Mouse (Mus musculus): ENCODE measurements around the gene Ttyh2. TPM values are rescaled to one million over a fixed set of nuclear protein-coding genes. Genes with fewer than 3 reads are reported as not detected.
A peak's percentile ranks its signal among the peaks of the same experiment; 100 is the strongest.
"Not testable (repeated sequence)": the region's sequence is repeated elsewhere in the genome, so short reads cannot be mapped to it uniquely, and the experiment has no call there.

Gene Ttyh2
- polyA plus RNA-seq, 1 experiment from 2014 or later, result 11.4 TPM

GRCm38 (mm10) chr11:114673719-114674050 lies 1.5 kb upstream of the Ttyh2 start:
- no peaks in the 10 kb centered on the region for H3K9me3 ChIP-seq (replicated peaks; ENCODE audit: control insufficient read depth, low read length)
- no peak overlapping the region for H3K9ac ChIP-seq (ENCODE audit: low read length)
- H3K27ac ChIP-seq (ENCODE audit: low read length), result no peak overlapping the region
- ATAC-seq (replicated peaks; ENCODE audit: extremely low read depth, insufficient read depth, low FRiP score), result no peak
- peaks cover 26% of the 10 kb centered on the region for H3K36me3 ChIP-seq (ENCODE audit: control insufficient read depth, insufficient read depth)
- no peak overlapping the region for H3K4me2 ChIP-seq (ENCODE audit: low read depth, low read length)
- no peaks in the 10 kb centered on the region for H3K27me3 ChIP-seq (ENCODE audit: control insufficient read depth, insufficient read depth, low read length)
- WGBS, result 86% methylated on average over 2 of the region's 2 CpGs
- peaks cover 34% of the 10 kb centered on the region for H3K4me1 ChIP-seq (ENCODE audit: control insufficient read depth, insufficient read depth, low read length)
- H3K4me3 ChIP-seq (ENCODE audit: low read length), result no peak overlapping the region

DNA sequence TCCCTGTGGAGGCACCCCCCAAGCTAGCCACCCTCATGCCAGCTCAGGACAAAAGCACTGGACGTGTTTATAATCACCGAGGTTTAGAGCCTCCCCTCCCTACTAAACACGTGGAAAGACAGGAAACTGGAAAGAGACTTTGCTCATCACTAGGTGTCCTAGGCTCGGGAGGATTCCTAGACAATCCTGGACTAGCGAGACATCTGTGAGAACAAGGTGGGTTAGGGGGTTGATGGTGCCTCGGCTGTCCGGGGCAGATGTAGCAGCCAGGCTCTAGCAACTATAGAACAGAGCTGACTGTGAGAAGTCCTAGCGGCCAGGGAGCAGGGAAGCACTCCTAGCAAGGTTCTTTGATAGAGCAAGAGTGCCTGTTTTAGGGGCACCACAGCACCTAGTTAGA lies 1.1 kb upstream of the Ttyh2 start:
- H3K9me3 ChIP-seq (replicated peaks; ENCODE audit: control insufficient read depth, low read length), result no peaks in the 10 kb centered on the region
- H3K4me3 ChIP-seq (ENCODE audit: low read length), result no peak overlapping the region
- H3K36me3 ChIP-seq (ENCODE audit: control insufficient read depth, insufficient read depth), result peaks cover 26% of the 10 kb centered on the region
- no peak overlapping the region for H3K9ac ChIP-seq (ENCODE audit: low read length)
- peaks cover 35% of the 10 kb centered on the region for H3K4me1 ChIP-seq (ENCODE audit: control insufficient read depth, insufficient read depth, low read length)
- H3K27me3 ChIP-seq (ENCODE audit: control insufficient read depth, insufficient read depth, low read length), result no peaks in the 10 kb centered on the region
- H3K4me2 ChIP-seq (ENCODE audit: low read depth, low read length), result no peak overlapping the region
- no peak for ATAC-seq (replicated peaks; ENCODE audit: extremely low read depth, insufficient read depth, low FRiP score)
- 55% methylated on average over 8 of the region's 8 CpGs for WGBS
- H3K27ac ChIP-seq (ENCODE audit: low read length), result no peak overlapping the region

DNA sequence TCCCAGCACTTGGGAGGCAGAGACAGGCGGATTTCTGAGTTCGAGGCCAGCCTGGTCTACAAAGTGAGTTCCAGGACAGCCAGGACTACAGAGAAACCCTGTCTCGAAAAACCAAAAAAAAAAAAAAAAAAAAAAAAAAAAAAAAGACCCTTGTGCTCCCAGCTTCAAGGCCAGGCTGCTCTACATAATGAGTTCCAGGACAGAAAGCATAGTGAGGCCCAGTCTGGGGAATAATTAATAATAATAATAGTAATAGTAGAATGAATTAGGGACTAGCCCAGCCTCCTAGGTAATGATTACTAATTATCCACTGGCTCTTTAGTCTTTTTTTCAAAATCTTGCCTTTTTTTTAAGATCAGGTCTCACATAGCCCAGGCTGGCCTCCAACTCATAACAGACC lies 435 bp upstream of the Ttyh2 start:
- H3K9me3 ChIP-seq (replicated peaks; ENCODE audit: control insufficient read depth, low read length); H3K9ac ChIP-seq (ENCODE audit: low read length); H3K27ac ChIP-seq (ENCODE audit: low read length); ATAC-seq (replicated peaks; ENCODE audit: extremely low read depth, insufficient read depth, low FRiP score); H3K27me3 ChIP-seq (ENCODE audit: control insufficient read depth, insufficient read depth, low read length): not testable (repeated sequence)
- Histone ChIP-seq H3K4me2 (ENCODE audit: low read depth, low read length) (peak overlapping the region; percentile 99), H3K4me1 (ENCODE audit: control insufficient read depth, insufficient read depth, low read length) (peaks cover 38% of the 10 kb centered on the region), H3K36me3 (ENCODE audit: control insufficient read depth, insufficient read depth) (peaks cover 26% of the 10 kb centered on the region), H3K4me3 (ENCODE audit: low read length) (peak overlapping the region; percentile 71)
- WGBS, result 80% methylated on average over 2 of the region's 3 CpGs

- peak overlapping the region; percentile 71 for H3K4me3 ChIP-seq (ENCODE audit: low read length)
- H3K27me3 ChIP-seq (ENCODE audit: control insufficient read depth, insufficient read depth, low read length), result no peaks in the 10 kb centered on the region
- H3K9ac ChIP-seq (ENCODE audit: low read length), result peak overlapping the region; percentile 82
- H3K36me3 ChIP-seq (ENCODE audit: control insufficient read depth, insufficient read depth), result peaks cover 24% of the 10 kb centered on the region
- H3K4me1 ChIP-seq (ENCODE audit: control insufficient read depth, insufficient read depth, low read length), result peaks cover 29% of the 10 kb centered on the region
- no peak; the same call in 1 of the 2 replicates for ATAC-seq (replicated peaks; ENCODE audit: extremely low read depth, insufficient read depth, low FRiP score)
- H3K4me2 ChIP-seq (ENCODE audit: low read depth, low read length), result peak overlapping the region; percentile 99
- 1% methylated on average over 27 of the region's 27 CpGs for WGBS
- peak overlapping the region; percentile 55 for H3K27ac ChIP-seq (ENCODE audit: low read length)
- H3K9me3 ChIP-seq (replicated peaks; ENCODE audit: control insufficient read depth, low read length), result no peaks in the 10 kb centered on the region
Measured at GRCm38 (mm10) chr11:114675826-114676401, 683 bp downstream of the Ttyh2 start.

- Histone ChIP-seq H3K9me3 (replicated peaks; ENCODE audit: control insufficient read depth, low read length) (no peaks in the 10 kb centered on the region), H3K27ac (ENCODE audit: low read length) (no peak overlapping the region), H3K36me3 (ENCODE audit: control insufficient read depth, insufficient read depth) (peaks cover 20% of the 10 kb centered on the region), H3K4me1 (ENCODE audit: control insufficient read depth, insufficient read depth, low read length) (peaks cover 28% of the 10 kb centered on the region), H3K4me2 (ENCODE audit: low read depth, low read length) (peak overlapping the region; percentile 99), H3K4me3 (ENCODE audit: low read length) (peak overlapping the region; percentile 71), H3K9ac (ENCODE audit: low read length) (peak overlapping the region; percentile 82), H3K27me3 (ENCODE audit: control insufficient read depth, insufficient read depth, low read length) (no peaks in the 10 kb centered on the region)
- no peak for ATAC-seq (replicated peaks; ENCODE audit: extremely low read depth, insufficient read depth, low FRiP score)
- 10% methylated on average over 14 of the region's 14 CpGs for WGBS
Measured at GRCm38 (mm10) chr11:114676431-114676830, 1.2 kb downstream of the Ttyh2 start.

DNA sequence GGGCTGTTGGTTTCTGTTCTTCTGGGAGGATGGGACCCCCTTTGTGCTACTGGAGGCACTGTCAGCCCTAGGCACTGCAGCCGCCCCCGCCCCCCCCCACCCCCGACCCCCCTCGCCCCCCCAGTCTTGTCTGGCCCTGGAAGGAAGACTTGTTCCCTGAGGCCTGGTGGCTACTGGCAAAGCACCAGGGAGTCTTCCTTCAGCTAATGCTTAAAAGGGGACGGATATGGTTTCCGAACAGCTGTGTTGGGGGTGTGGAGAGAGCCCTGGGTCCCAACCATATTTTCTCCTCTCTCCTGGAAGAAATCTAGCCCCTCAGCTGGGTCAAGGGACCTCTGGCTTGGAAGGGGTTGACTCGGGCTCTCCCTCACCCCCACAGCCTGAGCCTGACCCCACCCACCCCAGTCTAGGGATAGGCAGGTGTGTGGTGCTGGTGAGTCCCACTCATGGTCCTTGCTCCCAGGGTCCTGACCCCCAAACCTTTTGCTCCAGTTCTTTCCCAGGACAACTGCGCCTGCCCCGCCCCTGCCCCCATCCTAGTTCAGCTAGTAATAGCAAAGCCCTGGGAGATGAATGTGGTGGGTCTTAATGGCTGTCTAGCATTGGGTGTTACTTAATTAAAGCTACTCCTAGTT lies 1.8 kb downstream of the Ttyh2 start:
- ATAC-seq (replicated peaks; ENCODE audit: extremely low read depth, insufficient read depth, low FRiP score), result no peak
- peak overlapping the region; percentile 71 for H3K4me3 ChIP-seq (ENCODE audit: low read length)

GRCm38 (mm10) chr11:114679582-114679981 lies 4.4 kb downstream of the Ttyh2 start:
- Histone ChIP-seq H3K4me1 (ENCODE audit: control insufficient read depth, insufficient read depth, low read length) (peaks cover 28% of the 10 kb centered on the region), H3K27me3 (ENCODE audit: control insufficient read depth, insufficient read depth, low read length) (no peaks in the 10 kb centered on the region), H3K9me3 (replicated peaks; ENCODE audit: control insufficient read depth, low read length) (no peaks in the 10 kb centered on the region), H3K36me3 (ENCODE audit: control insufficient read depth, insufficient read depth) (no peaks in the 10 kb centered on the region), H3K4me3 (ENCODE audit: low read length) (no peak overlapping the region), H3K9ac (ENCODE audit: low read length) (peak overlapping the region; percentile 50; the same call in 1 of the 2 replicates), H3K27ac (ENCODE audit: low read length) (peak overlapping the region; percentile 69), H3K4me2 (ENCODE audit: low read depth, low read length) (no peak overlapping the region)
- ATAC-seq (replicated peaks; ENCODE audit: extremely low read depth, insufficient read depth, low FRiP score), result no peak
- 25% methylated on average over 8 of the region's 8 CpGs for WGBS

More for the DNA sequence above, 1.8 kb downstream of the Ttyh2 start:
- Histone ChIP-seq H3K36me3 (ENCODE audit: control insufficient read depth, insufficient read depth) (peaks cover 14% of the 10 kb centered on the region), H3K27me3 (ENCODE audit: control insufficient read depth, insufficient read depth, low read length) (no peaks in the 10 kb centered on the region), H3K4me1 (ENCODE audit: control insufficient read depth, insufficient read depth, low read length) (peaks cover 28% of the 10 kb centered on the region), H3K9me3 (replicated peaks; ENCODE audit: control insufficient read depth, low read length) (no peaks in the 10 kb centered on the region), H3K27ac (ENCODE audit: low read length) (no peak overlapping the region), H3K9ac (ENCODE audit: low read length) (peak overlapping the region; percentile 82), H3K4me2 (ENCODE audit: low read depth, low read length) (peak overlapping the region; percentile 99)
- WGBS, result 49% methylated on average over 9 of the region's 9 CpGs

GRCm38 (mm10) chr11:114680291-114680690 lies 5.1 kb downstream of the Ttyh2 start:
- Histone ChIP-seq H3K4me3 (ENCODE audit: low read length) (no peak overlapping the region), H3K9ac (ENCODE audit: low read length) (no peak overlapping the region), H3K27me3 (ENCODE audit: control insufficient read depth, insufficient read depth, low read length) (no peaks in the 10 kb centered on the region), H3K4me1 (ENCODE audit: control insufficient read depth, insufficient read depth, low read length) (peaks cover 32% of the 10 kb centered on the region), H3K9me3 (replicated peaks; ENCODE audit: control insufficient read depth, low read length) (no peaks in the 10 kb centered on the region), H3K36me3 (ENCODE audit: control insufficient read depth, insufficient read depth) (no peaks in the 10 kb centered on the region), H3K4me2 (ENCODE audit: low read depth, low read length) (no peak overlapping the region), H3K27ac (ENCODE audit: low read length) (0 out of 2 replicates have a peak overlapping the region, but pooled peaks have one; percentile 23)
- ATAC-seq (replicated peaks; ENCODE audit: extremely low read depth, insufficient read depth, low FRiP score), result no peak
- 64% methylated on average over 10 of the region's 10 CpGs for WGBS

- peaks cover 28% of the 10 kb centered on the region for H3K4me1 ChIP-seq (ENCODE audit: control insufficient read depth, insufficient read depth, low read length)
- WGBS, result 68% methylated on average over 5 of the region's 5 CpGs
Measured at GRCm38 (mm10) chr11:114681054-114681453, 5.8 kb downstream of the Ttyh2 start.

More at GRCm38 (mm10) chr11:114681054-114681453, 5.8 kb downstream of the Ttyh2 start:
- H3K9ac ChIP-seq (ENCODE audit: low read length), result no peak overlapping the region
- no peak for ATAC-seq (replicated peaks; ENCODE audit: extremely low read depth, insufficient read depth, low FRiP score)
- no peaks in the 10 kb centered on the region for H3K36me3 ChIP-seq (ENCODE audit: control insufficient read depth, insufficient read depth)
- no peak overlapping the region for H3K4me3 ChIP-seq (ENCODE audit: low read length)
- no peak overlapping the region for H3K27ac ChIP-seq (ENCODE audit: low read length)
- no peaks in the 10 kb centered on the region for H3K9me3 ChIP-seq (replicated peaks; ENCODE audit: control insufficient read depth, low read length)
- H3K27me3 ChIP-seq (ENCODE audit: control insufficient read depth, insufficient read depth, low read length), result no peaks in the 10 kb centered on the region
- H3K4me2 ChIP-seq (ENCODE audit: low read depth, low read length), result no peak overlapping the region
